Mouse (Mus musculus) midbrain, postnatal 0 days (tissue): Measurements from ENCODE around the gene B3gntl1. TPM values are rescaled to one million over a fixed set of nuclear protein-coding genes. Genes with fewer than 3 reads are reported as not detected.

Experiments
- ATAC-seq: fragments of 200-750 bp; cut with Nextera tagmentation; 2 replicates; pipeline ENCODE4 v1.8.0; 2017; ENCODE audit warnings: moderate number of reproducible peaks, mild to moderate bottlenecking, moderate TSS enrichment, moderate library complexity; ENCODE audit not compliant: low FRiP score
- DNase-seq: peaks from one replicate; pipeline ENCODE4 v3.0.0-alpha.2; 2015; ENCODE audit warnings: low spot score
- H3K27ac ChIP-seq: fragments of 300-500 bp; sonication (generic); 2 replicates; pipeline ENCODE4 v1.5.1; 2014; ENCODE audit warnings: low read depth, mild to moderate bottlenecking, low read length, mixed read lengths
- H3K27me3 ChIP-seq: fragments of 300-500 bp; sonication (generic); 2 replicates; pipeline ENCODE4 v1.6.1; 2014; ENCODE audit warnings: low read length, control low read depth, mixed read lengths; ENCODE audit not compliant: insufficient read depth
- H3K36me3 ChIP-seq: fragments of 300-500 bp; sonication (generic); 2 replicates; pipeline ENCODE4 v1.6.1; 2014; ENCODE audit warnings: low read length, control low read depth, mixed read lengths; ENCODE audit not compliant: insufficient read depth
- H3K4me1 ChIP-seq: fragments of 300-500 bp; sonication (generic); 2 replicates; pipeline ENCODE4 v1.6.1; 2014; ENCODE audit warnings: mild to moderate bottlenecking, control low read depth, antibody characterized with exemption, low read length, mixed read lengths; ENCODE audit not compliant: insufficient read depth
- H3K4me2 ChIP-seq: fragments of 300-500 bp; sonication (generic); 2 replicates; pipeline ENCODE4 v1.6.1; 2014; ENCODE audit warnings: low read depth, mild to moderate bottlenecking, low read length, mixed read lengths; ENCODE audit not compliant: poor library complexity, severe bottlenecking
- H3K4me3 ChIP-seq: fragments of 300-500 bp; sonication (generic); 2 replicates; pipeline ENCODE4 v1.5.1; 2014; ENCODE audit warnings: low read depth, mild to moderate bottlenecking, low read length, moderate library complexity
- H3K9ac ChIP-seq: fragments of 300-500 bp; sonication (generic); replicated peaks from 2 replicates; pipeline ENCODE4 v1.6.1; 2014; ENCODE audit warnings: mild to moderate bottlenecking, low read length, moderate library complexity, mixed read lengths; ENCODE audit not compliant: poor library complexity, severe bottlenecking
- H3K9me3 ChIP-seq: fragments of 300-500 bp; sonication (generic); 2 replicates; pipeline ENCODE4 v1.6.1; 2016; ENCODE audit warnings: low read length, control low read depth
- CTCF ChIP-seq: IDR thresholded peaks from 2 replicates; pipeline ENCODE4 v1.5.1; 2016; ENCODE audit warnings: antibody characterized with exemption, mild to moderate bottlenecking
- WGBS: fragments of 180-500 bp; shearing (Covaris S2); extraction: QIAGEN DNeasy Blood & Tissue Kit; methylation state at CpG from one replicate; pipeline ENCODE4 v1.1.7; 2014; 5-methylcytosine and 5-hydroxymethylcytosine counted together
- polyA plus RNA-seq: library from polyadenylated mRNA; unstranded; fragments of >200 nt; fragmentation: Nextera tagmentation; extraction: Ambion mirVana; gene quantifications from 2 replicates; pipeline ENCODE4 v1.2.1, GENCODE M21; 2015
- total RNA-seq: library from RNA; depleted of rRNA; stranded (reverse); fragments of >200 nt; gene quantifications from 2 replicates; pipeline ENCODE4 v1.2.3, GENCODE M21; 2014

Gene B3gntl1
- total and polyA plus RNA-seq, 2 experiments from 2014 or later: 5.8 to 10.5 TPM

- Histone ChIP-seq H3K9me3 (no peaks in the 10 kb centered on the region), H3K4me1 (no peaks in the 10 kb centered on the region), H3K36me3 (no peaks in the 10 kb centered on the region), H3K4me3 (no peak overlapping the region), H3K4me2 (no peak overlapping the region), H3K9ac (no peak overlapping the region), H3K27me3 (no peaks in the 10 kb centered on the region), H3K27ac (no peak overlapping the region)
- DNase-seq (no peak), ATAC-seq (no peak)
- TF ChIP-seq CTCF: no peak
- 95% methylated on average over 2 of the region's 2 CpGs for WGBS
Observed at GRCm38 (mm10) chr11:121679581-121679980, 6.6 kb upstream of the B3gntl1 start.

GRCm38 (mm10) chr11:121676836-121677235 lies 3.9 kb upstream of the B3gntl1 start:
- Histone ChIP-seq H3K9ac (no peak overlapping the region), H3K4me1 (no peaks in the 10 kb centered on the region), H3K36me3 (no peaks in the 10 kb centered on the region), H3K4me2 (no peak overlapping the region), H3K27me3 (no peaks in the 10 kb centered on the region), H3K9me3 (no peaks in the 10 kb centered on the region), H3K27ac (no peak overlapping the region), H3K4me3 (no peak overlapping the region)
- DNase-seq (no peak), ATAC-seq (no peak)
- TF ChIP-seq CTCF: no peak
- 91% methylated on average over 2 of the region's 2 CpGs for WGBS

GRCm38 (mm10) chr11:121673629-121674028 lies 676 bp upstream of the B3gntl1 start:
- Histone ChIP-seq H3K27me3 (no peaks in the 10 kb centered on the region), H3K4me1 (no peaks in the 10 kb centered on the region), H3K36me3 (no peaks in the 10 kb centered on the region), H3K9me3 (no peaks in the 10 kb centered on the region), H3K27ac (peak overlapping the region; percentile 95), H3K4me2 (peak overlapping the region; percentile 66), H3K9ac (peak overlapping the region; percentile 42; the same call in 1 of the 2 replicates), H3K4me3 (peak overlapping the region; percentile 61)
- 69% methylated on average over 7 of the region's 7 CpGs for WGBS
- no peak for TF ChIP-seq CTCF
- DNase-seq (peak; percentile 15), ATAC-seq (no peak)

- ATAC-seq: peak; percentile 50
- no peaks in the 10 kb centered on the region for H3K27me3 ChIP-seq
- no peaks in the 10 kb centered on the region for H3K36me3 ChIP-seq
- 3% methylated on average over 22 of the region's 22 CpGs for WGBS
- H3K4me2 ChIP-seq: peak overlapping the region; percentile 66
- no peak for TF ChIP-seq CTCF
- no peaks in the 10 kb centered on the region for H3K9me3 ChIP-seq
- peak overlapping the region; percentile 61 for H3K4me3 ChIP-seq
- DNase-seq: no peak
- peak overlapping the region; percentile 86 for H3K9ac ChIP-seq
- H3K4me1 ChIP-seq: no peaks in the 10 kb centered on the region
- H3K27ac ChIP-seq: peak overlapping the region; percentile 95
Observed at GRCm38 (mm10) chr11:121672312-121672989, 502 bp downstream of the B3gntl1 start.

GRCm38 (mm10) chr11:121670926-121671325 lies 2.0 kb downstream of the B3gntl1 start:
- Histone ChIP-seq H3K9ac (no peak overlapping the region), H3K36me3 (no peaks in the 10 kb centered on the region), H3K4me2 (no peak overlapping the region), H3K4me3 (no peak overlapping the region), H3K9me3 (no peaks in the 10 kb centered on the region), H3K27ac (no peak overlapping the region), H3K4me1 (no peaks in the 10 kb centered on the region), H3K27me3 (no peaks in the 10 kb centered on the region)
- WGBS: 93% methylated on average over 5 of the region's 5 CpGs
- ATAC-seq (no peak), DNase-seq (no peak)
- no peak for TF ChIP-seq CTCF

- 95% methylated on average over 5 of the region's 5 CpGs for WGBS
- Histone ChIP-seq H3K9ac (no peak overlapping the region), H3K4me3 (no peak overlapping the region), H3K27me3 (no peaks in the 10 kb centered on the region), H3K4me2 (no peak overlapping the region), H3K36me3 (no peaks in the 10 kb centered on the region; the same call in 1 of the 2 replicates), H3K4me1 (no peaks in the 10 kb centered on the region), H3K9me3 (no peaks in the 10 kb centered on the region), H3K27ac (no peak overlapping the region)
- DNase-seq (no peak), ATAC-seq (no peak)
- no peak for TF ChIP-seq CTCF
Observed at GRCm38 (mm10) chr11:121668776-121669175, 4.2 kb downstream of the B3gntl1 start.
